Mouse (Mus musculus): ENCODE measurements around the gene Ppy.

The Ppy gene

DNA sequence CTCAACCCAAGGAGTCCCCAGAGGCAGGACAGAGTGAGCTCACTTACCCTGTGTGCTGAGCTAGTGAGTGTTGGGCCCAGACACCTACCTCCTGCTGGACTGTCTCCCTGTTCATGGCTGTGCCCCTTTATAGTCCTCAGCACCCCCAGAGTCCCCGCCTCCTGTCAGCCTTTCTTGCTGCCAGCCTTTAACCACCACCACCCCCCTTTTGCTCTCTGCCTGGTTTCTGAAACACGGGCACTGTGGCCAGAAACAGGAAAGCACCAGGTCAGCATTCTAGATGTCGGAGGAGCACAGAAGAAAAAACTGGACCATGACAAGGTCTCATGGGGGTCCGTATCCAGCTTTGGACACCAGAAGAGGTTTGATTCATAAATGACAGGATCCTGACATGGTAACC, at the start of gene Ppy:
Ppy (minus strand) TSS at position 101 of the 400 bp plus-strand sequence.
- no peak for DNase-seq (ENCODE audit: low read depth)

DNA sequence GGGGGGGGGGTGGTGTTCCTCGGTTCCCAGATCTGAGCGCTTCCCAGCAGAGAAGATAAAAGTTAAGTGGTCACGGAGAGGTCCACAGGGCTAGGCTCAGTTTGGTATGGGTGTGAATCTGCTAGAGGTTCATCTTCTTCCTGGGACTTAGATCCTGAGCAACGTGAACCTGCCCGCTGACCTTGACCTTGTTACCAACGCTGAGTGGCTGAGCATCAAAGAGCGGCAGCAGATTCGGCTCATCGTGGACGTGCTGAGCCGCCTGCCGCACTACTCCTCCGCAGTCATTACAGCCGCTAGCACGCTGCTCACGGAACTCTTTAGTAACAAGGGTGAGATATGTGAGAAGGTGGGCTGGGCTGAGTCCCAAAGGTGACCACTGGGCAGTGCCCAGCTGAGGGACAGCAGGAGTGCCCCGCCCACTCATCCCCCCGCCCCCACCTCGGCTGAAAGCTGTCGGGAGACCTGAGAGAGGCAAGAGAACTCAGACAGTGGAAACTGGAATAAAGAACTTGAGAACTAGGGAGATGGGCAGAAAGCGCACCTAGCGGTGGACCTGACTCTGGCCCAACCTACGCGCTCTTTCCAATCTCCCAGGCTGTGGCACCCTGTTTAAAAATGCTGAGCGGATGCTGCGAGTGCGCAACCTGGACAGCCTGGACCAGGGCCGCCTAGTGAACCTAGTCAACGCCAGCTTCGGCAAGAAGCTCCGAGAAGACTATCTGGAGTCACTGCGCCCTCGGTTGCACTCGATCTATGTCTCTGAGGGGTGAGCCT, 46.3 kb upstream of the Ppy start:
- no peak for DNase-seq (ENCODE audit: low read depth)

- DNase-seq (ENCODE audit: low read depth) = no peak
Measured at GRCm38 (mm10) chr11:102146531-102146930, 45.4 kb upstream of the Ppy start.

GRCm38 (mm10) chr11:102146005-102146404, 44.9 kb upstream of the Ppy start:
- DNase-seq (ENCODE audit: low read depth) = no peak

DNA sequence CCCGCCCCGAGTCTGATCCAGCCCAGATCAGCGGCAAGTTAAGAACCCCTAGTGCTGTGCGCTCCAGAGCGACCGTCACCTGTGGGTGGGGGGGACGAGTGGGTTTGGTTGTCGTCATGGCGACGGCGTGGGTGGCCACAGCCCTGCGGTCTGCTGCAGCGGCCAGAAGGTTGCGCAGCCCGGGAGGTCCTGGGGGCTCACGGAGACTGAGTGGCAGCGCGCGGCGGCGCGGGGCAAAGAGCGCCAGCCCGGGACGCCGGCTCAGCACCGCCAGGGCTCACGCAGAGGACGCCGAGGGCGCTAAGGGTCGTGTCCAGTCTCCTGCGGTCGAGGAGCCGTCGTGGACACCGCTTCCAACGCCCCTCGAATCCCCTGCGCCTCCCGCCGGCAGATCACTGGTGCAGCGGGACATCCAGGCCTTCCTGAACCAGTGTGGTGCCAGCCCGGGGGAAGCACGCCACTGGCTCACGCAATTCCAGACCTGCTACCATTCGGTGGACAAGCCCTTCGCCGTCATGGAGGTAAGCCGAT, 44.4 kb upstream of the Ppy start, which contains the start of gene Nags:
Nags (plus strand) TSS at position 43 of the 531 bp plus-strand sequence.
- DNase-seq (ENCODE audit: low read depth) = no peak

GRCm38 (mm10) chr11:102144957-102145470, 43.9 kb upstream of the Ppy start:
- peak; percentile 32 for DNase-seq (ENCODE audit: low read depth)

DNA sequence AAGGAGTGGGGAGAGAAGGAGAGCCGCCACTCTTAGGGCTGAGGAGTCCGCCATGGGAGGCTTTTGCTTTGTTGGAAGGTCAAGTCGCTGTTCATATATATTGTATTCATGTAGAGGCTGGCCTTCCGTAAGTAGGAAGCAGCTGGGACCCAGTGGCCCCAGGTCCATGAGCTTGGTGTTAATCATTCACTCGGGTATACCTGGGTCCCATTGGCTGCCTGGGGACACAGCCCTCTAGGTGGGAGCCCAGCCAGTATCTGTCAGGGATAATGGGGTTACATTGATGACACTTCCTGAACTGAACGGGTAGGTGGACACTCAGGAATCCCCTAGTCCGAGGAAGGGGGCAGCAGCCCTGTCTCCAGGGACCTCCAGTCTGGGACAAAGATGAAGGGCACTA, 41.2 kb upstream of the Ppy start:
- DNase-seq (ENCODE audit: low read depth) = no peak

- peak; percentile 73 for DNase-seq (ENCODE audit: low read depth)
Measured at GRCm38 (mm10) chr11:102140508-102140907, 39.4 kb upstream of the Ppy start.

- DNase-seq (ENCODE audit: low read depth) = no peak
Measured at GRCm38 (mm10) chr11:102138447-102138740, 37.3 kb upstream of the Ppy start.

GRCm38 (mm10) chr11:102137625-102138446, 36.7 kb upstream of the Ppy start:
- DNase-seq (ENCODE audit: low read depth) = no peak

- no peak for DNase-seq (ENCODE audit: low read depth)
Measured at GRCm38 (mm10) chr11:102134516-102134915, 33.4 kb upstream of the Ppy start.

DNA sequence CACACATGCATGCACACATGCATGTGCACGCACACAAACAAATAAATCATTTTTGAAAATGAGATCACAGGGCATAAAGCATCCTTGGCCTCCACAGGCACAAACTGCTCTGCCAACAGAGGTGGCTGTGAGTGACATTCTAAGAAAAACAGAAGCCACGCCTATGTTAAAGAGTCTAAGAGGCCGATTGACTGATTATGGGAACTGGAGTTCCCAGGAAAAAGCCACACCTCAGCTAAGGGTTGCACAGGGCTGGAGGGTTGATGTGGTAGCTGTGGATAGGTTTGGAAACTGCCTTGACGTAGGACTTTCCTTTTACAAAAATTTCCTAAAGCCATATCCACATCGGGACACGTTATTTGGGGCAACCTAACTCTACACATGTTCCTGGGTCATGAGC, 16.3 kb upstream of the Ppy start:
- peak; percentile 63 for DNase-seq (ENCODE audit: low read depth)

DNA sequence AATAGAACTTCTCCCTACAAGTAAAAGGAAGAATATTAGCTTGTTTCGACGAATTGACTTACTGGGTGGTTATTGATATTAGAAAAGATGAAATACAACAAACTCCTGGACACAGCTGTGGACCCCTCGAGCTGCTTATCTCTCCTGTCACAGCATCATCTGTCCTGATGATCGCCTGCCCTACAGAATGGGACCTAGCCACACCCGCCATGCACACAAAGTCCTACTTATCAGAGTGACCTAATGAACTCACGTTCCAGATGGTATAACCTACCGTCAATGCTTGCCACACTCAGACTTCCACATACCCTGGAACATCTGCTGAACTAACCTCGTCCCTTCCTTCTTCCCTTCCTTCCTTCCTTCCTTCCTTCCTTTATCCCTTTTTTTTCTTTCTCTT, 15.1 kb upstream of the Ppy start:
- DNase-seq (ENCODE audit: low read depth) = peak; percentile 29

DNA sequence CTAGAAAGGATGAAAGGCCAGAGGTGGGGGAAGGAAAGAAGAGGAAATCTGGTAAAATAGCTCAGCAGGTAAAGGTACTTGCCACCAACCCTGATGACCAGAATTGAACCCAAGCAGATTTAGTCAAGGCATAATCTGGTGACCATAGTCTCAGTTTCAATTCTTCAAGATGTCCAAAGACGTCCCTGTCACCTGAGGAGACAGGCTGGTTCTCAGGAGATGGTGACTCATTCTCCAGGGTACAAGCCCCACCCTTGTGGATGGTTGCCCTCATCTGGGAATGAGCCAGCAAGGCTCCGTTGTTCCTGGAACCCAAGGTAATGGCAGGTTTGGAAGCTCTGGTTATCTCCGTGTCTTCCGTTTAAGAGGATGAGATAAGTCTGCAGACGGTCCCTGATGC, 10.5 kb upstream of the Ppy start:
- no peak for DNase-seq (ENCODE audit: low read depth)

DNA sequence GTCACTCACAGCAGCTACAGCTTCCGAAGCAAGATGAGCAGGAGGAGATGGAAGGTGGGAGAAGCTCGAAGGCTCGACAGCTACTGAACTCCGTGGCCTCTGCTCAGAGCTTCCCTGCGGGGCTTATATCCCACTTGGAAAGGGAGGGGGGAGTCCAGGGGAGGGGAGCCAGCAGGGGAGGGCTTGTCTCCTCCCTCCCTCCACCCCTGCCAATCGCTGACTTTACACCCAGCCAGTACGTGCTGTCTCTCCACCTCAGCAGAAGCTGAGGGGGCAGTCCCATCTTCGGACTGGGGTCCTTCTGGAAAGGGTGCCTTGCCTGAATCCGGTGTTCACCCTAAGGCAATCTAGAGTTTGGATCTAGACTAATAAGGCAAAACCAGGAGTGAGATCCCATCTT, 6.6 kb upstream of the Ppy start, which contains the start of gene Pyy:
Pyy (minus strand) TSS at position 101 of the 400 bp plus-strand sequence.
- no peak for DNase-seq (ENCODE audit: low read depth)

- DNase-seq (ENCODE audit: low read depth) = no peak
Measured at GRCm38 (mm10) chr11:102106911-102107310, 5.8 kb upstream of the Ppy start.

- no peak for DNase-seq (ENCODE audit: low read depth)
Measured at GRCm38 (mm10) chr11:102102485-102103258, 1.6 kb upstream of the Ppy start.

- DNase-seq (ENCODE audit: low read depth) = peak; percentile 87
Measured at GRCm38 (mm10) chr11:102096887-102097391, 4.2 kb downstream of the Ppy start.

GRCm38 (mm10) chr11:102096446-102096845, 4.7 kb downstream of the Ppy start:
- no peak for DNase-seq (ENCODE audit: low read depth)

- DNase-seq (ENCODE audit: low read depth) = no peak
Measured at GRCm38 (mm10) chr11:102095676-102096075, 5.4 kb downstream of the Ppy start.

- DNase-seq (ENCODE audit: low read depth) = peak; percentile 88
Measured at GRCm38 (mm10) chr11:102089088-102089808, 11.9 kb downstream of the Ppy start.

Data from c-Kit-positive CD71-positive TER-119-negative erythroid progenitor cells, embryonic 14.5 days (primary cell).